Mouse (Mus musculus) limb, embryonic 13.5 days (tissue): ENCODE results near the gene Eml3. TPM values are rescaled to one million over a fixed set of nuclear protein-coding genes. Genes with fewer than 3 reads are reported as not detected.

ENCODE experiments used
- ATAC-seq: fragments of 200-750 bp; cut with Nextera tagmentation; 2 replicates; pipeline ENCODE4 v1.8.0; 2017; ENCODE audit warnings: low read depth, moderate number of reproducible peaks, moderate TSS enrichment; ENCODE audit not compliant: low FRiP score
- H3K27ac ChIP-seq: fragments of 300-500 bp; sonication (generic); 2 replicates; pipeline ENCODE4 v1.5.1; 2015; ENCODE audit warnings: inconsistent platforms, mild to moderate bottlenecking, moderate library complexity
- H3K27me3 ChIP-seq: fragments of 300-500 bp; sonication (generic); 2 replicates; pipeline ENCODE4 v1.6.1; 2015; ENCODE audit warnings: mild to moderate bottlenecking, inconsistent platforms
- H3K36me3 ChIP-seq: fragments of 300-500 bp; sonication (generic); 2 replicates; pipeline ENCODE4 v1.6.1; 2015; ENCODE audit warnings: inconsistent platforms, mild to moderate bottlenecking, moderate library complexity
- H3K4me1 ChIP-seq: fragments of 300-500 bp; sonication (generic); 2 replicates; pipeline ENCODE4 v1.6.1; 2015; ENCODE audit warnings: inconsistent platforms
- H3K4me2 ChIP-seq: fragments of 300-500 bp; sonication (generic); replicated peaks from 2 replicates; pipeline ENCODE4 v1.6.1; 2015; ENCODE audit warnings: inconsistent platforms, mild to moderate bottlenecking, moderate library complexity
- H3K4me3 ChIP-seq: fragments of 300-500 bp; sonication (generic); 2 replicates; pipeline ENCODE4 v1.5.1; 2015; ENCODE audit warnings: moderate library complexity, mild to moderate bottlenecking, inconsistent platforms
- H3K9ac ChIP-seq: fragments of 300-500 bp; sonication (generic); 2 replicates; pipeline ENCODE4 v1.6.1; 2015; ENCODE audit warnings: mild to moderate bottlenecking, inconsistent platforms
- H3K9me3 ChIP-seq: fragments of 300-500 bp; sonication (generic); 2 replicates; pipeline ENCODE4 v1.6.1; 2016; ENCODE audit warnings: inconsistent platforms
- WGBS: fragments of 180-500 bp; shearing (Covaris S2); methylation state at CpG from one replicate; pipeline ENCODE4 v1.1.7; 2015; 5-methylcytosine and 5-hydroxymethylcytosine counted together
- polyA plus RNA-seq: library from polyadenylated mRNA; unstranded; fragments of >200 nt; fragmentation: Nextera tagmentation; extraction: Ambion mirVana; gene quantifications from 2 replicates; pipeline ENCODE4 v1.2.1, GENCODE M21; 2015

The Eml3 gene
- polyA plus RNA-seq, result 36.9 and 37.2 TPM in 2 replicates

DNA sequence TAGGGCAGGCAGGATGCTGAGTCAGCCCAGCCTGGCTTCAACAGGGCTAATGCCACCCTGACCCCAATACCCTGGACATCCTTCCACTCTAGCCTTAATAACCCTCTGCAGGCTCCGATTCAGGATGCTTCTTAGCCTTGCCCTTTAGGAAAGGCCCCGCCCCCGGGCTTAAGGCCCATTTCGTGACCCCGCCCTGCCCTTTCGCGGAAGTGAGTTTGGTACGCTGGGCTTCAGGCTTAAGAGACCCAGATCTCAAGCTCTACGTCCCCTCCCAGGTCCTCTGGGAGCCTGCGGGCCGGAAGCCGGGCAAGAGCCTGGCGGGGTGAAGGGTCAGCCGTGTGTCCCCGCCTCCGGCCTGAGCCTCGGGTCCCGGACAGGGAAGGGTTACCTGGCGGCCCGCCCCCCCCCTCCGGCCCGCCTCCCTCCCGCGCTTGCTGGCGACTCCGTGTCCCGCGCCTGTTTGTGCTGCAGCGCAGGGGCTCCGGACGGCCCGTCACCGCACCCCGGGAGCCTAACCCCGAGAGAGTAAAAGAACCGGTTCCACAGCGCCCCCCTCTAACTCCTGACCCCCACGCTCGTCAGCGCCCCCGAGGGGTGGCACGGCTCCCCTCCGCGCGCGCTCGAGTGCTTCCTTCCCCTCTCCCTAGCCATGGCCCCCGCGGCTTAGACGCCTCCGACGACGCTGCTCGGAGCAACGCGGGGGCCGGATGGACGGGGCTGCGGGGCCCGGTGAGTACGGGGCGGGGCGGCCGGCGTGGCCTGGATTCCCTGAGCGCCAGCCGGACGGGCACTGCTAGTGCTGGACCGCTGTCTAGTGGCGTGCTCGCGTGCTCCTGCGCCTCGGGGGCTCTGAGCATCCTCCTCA lies at the start of gene Eml3, which contains the start of gene Rom1:
Gene Eml3 (plus strand): TSS at position 329 of the 865 bp plus-strand sequence.
Gene Rom1 (minus strand): TSS at position 133 of the 865 bp plus-strand sequence.
- H3K36me3 ChIP-seq, result peaks cover 56% of the 10 kb centered on the region
- H3K4me1 ChIP-seq, result peaks cover 11% of the 10 kb centered on the region
- peak within 1 kb of the TSS; percentile 72 for H3K4me2 ChIP-seq
- H3K9ac ChIP-seq, result peak within 1 kb of the TSS; percentile 91
- H3K27me3 ChIP-seq, result no peaks in the 10 kb centered on the region
- peak within 1 kb of the TSS; percentile 74 for H3K27ac ChIP-seq
- WGBS, result under 1% methylated on average over 59 of the region's 74 CpGs
- ATAC-seq, result peak; percentile 84
- H3K4me3 ChIP-seq, result peak within 1 kb of the TSS; percentile 80
- no peaks in the 10 kb centered on the region for H3K9me3 ChIP-seq

DNA sequence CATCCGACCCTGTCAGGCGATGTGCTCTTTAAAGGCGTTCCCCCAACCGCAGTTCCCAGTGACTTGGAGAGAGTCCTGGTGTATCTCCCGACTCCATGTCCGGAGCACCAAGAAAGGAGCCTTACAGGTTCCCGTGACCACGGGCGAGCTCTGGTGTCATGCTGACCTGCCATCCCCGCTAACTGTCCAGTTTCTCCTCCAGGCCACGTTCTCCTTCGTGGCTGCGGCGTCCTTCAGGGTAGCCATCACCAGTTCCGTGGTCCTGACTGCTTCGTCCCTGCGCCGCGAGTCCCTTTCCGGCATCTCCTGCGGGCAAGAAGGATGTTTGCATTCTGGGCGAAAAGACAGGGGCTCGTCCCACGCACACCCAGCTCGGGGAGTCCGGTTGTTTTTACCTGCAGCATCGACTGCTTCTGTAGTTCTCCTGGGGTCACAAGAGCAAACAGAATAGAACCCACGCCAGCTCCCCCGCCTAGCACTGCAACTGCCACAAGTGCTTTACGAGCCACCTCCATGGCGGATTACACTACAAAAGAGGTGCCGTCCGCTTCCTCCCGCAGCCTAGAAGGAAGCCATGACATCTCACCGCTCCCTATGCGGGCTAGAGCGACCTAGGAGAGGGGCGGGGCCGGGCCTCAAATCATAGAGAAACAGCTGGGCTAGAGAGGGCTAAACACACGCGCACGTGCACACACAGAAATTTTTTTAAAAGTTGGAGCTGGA lies 48.9 kb upstream of the Eml3 start, which contains the start of gene Uqcc3:
Gene Uqcc3 (minus strand): TSS at position 613 of the 723 bp plus-strand sequence.
- Histone ChIP-seq H3K27ac (peak within 1 kb of the TSS; percentile 81), H3K4me3 (peak within 1 kb of the TSS; percentile 89), H3K36me3 (peaks cover 30% of the 10 kb centered on the region), H3K4me2 (peak within 1 kb of the TSS; percentile 86), H3K9ac (peak within 1 kb of the TSS; percentile 92), H3K27me3 (no peaks in the 10 kb centered on the region), H3K9me3 (no peaks in the 10 kb centered on the region), H3K4me1 (peaks cover 9% of the 10 kb centered on the region)
- peak; percentile 97 for ATAC-seq
- WGBS, result under 1% methylated on average over 42 of the region's 42 CpGs

DNA sequence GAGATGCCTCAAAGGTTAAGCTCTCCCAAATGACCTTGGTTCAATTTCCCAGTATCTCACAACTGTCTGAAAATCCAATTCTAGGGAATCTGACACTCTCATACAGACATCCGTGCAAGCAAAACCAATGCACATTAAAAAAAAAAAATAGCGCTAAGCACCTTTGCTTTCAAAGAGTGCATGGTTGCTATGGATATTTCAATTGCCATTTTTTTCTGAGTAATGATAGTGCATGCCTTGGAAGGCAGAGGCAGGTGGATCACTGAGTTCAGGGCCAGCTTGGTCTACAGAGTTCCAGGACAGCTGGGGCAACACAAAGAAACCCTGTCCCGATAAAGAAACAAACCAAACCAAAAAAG lies 48.3 kb upstream of the Eml3 start:
- H3K9me3 ChIP-seq, result no peaks in the 10 kb centered on the region
- no peak for ATAC-seq
- no peak overlapping the region; the same call in 1 of the 2 replicates for H3K27ac ChIP-seq
- H3K4me3 ChIP-seq, result peak overlapping the region; percentile 89
- WGBS, result 19% methylated on average over 3 of the region's 3 CpGs
- H3K9ac ChIP-seq, result peak overlapping the region; percentile 92
- H3K4me1 ChIP-seq, result peaks cover 9% of the 10 kb centered on the region
- H3K4me2 ChIP-seq, result peak overlapping the region; percentile 86
- no peaks in the 10 kb centered on the region for H3K27me3 ChIP-seq
- peaks cover 25% of the 10 kb centered on the region for H3K36me3 ChIP-seq

DNA sequence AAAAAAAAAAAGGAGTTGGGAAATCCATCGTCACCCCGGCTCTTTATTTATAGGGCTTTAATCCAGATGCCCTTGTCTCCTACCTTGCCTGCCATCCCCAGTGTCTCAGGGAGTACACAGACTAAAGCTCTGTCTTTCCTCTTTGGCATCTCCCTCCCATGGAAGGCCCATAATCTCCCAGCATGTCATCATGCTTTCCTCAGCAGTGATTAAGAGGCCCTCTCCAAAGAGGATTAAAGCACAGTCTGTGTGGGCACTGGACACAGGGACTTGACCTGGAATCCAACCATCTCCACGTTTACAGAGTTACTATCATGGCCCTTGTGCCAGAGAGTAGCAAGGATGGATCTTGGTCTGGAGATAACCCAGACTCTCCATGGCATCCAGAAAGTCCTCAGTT lies 45.7 kb upstream of the Eml3 start, which contains the start of the genes Lbhd1 and Gm49403:
Gene Lbhd1 (plus strand): TSS at position 117 of the 400 bp plus-strand sequence.
Gene Gm49403 (plus strand): TSS at position 315 of the 400 bp plus-strand sequence.
- Histone ChIP-seq H3K4me3 (no peak within 1 kb of the TSS), H3K4me2 (no peak within 1 kb of the TSS), H3K9ac (no peak within 1 kb of the TSS), H3K27ac (no peak within 1 kb of the TSS), H3K27me3 (no peaks in the 10 kb centered on the region), H3K4me1 (peaks cover 20% of the 10 kb centered on the region), H3K36me3 (peaks cover 4% of the 10 kb centered on the region; the same call in 1 of the 2 replicates), H3K9me3 (no peaks in the 10 kb centered on the region)
- no peak for ATAC-seq
- WGBS, result 66% methylated on average over 3 of the region's 3 CpGs

DNA sequence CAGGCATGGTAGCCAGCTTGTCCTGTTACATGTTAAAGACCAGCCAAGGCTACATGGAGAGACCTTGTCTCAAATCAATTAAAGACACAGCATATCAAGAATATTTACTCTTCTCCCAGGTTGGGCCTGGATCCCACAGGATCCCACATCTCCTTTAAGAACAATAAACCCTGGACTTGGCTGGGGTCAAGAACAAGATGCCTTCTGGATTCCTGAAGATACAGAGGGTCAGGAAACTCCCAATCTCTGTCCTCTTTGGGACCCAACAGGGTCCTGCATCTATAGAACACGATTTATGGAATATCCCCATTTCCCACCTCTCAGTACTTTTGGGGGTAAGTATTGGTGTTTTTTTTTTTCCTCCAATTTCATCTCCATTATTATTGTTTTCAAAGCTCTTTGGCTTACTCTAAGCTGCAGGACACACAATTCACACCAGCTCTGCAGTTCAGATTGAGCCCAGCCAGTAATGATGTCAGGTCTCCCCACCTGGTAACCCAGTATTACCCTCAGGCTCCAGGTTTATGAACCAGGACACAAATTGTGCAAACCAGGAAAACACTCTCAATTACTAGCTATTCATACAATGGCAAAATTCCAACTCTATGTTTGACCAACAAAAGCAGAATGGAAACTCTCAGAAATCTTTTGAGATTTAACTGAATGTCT lies 42.3 kb upstream of the Eml3 start:
- H3K27me3 ChIP-seq, result no peaks in the 10 kb centered on the region
- peak overlapping the region; percentile 70 for H3K4me3 ChIP-seq
- H3K36me3 ChIP-seq, result peaks cover 14% of the 10 kb centered on the region
- H3K4me1 ChIP-seq, result peaks cover 17% of the 10 kb centered on the region
- peak overlapping the region; percentile 66 for H3K4me2 ChIP-seq
- ATAC-seq, result no peak
- peak overlapping the region; percentile 88; the same call in 1 of the 2 replicates for H3K27ac ChIP-seq
- WGBS, result 52% methylated on average over 1 of the region's 1 CpGs
- peak overlapping the region; percentile 93 for H3K9ac ChIP-seq
- H3K9me3 ChIP-seq, result no peaks in the 10 kb centered on the region

DNA sequence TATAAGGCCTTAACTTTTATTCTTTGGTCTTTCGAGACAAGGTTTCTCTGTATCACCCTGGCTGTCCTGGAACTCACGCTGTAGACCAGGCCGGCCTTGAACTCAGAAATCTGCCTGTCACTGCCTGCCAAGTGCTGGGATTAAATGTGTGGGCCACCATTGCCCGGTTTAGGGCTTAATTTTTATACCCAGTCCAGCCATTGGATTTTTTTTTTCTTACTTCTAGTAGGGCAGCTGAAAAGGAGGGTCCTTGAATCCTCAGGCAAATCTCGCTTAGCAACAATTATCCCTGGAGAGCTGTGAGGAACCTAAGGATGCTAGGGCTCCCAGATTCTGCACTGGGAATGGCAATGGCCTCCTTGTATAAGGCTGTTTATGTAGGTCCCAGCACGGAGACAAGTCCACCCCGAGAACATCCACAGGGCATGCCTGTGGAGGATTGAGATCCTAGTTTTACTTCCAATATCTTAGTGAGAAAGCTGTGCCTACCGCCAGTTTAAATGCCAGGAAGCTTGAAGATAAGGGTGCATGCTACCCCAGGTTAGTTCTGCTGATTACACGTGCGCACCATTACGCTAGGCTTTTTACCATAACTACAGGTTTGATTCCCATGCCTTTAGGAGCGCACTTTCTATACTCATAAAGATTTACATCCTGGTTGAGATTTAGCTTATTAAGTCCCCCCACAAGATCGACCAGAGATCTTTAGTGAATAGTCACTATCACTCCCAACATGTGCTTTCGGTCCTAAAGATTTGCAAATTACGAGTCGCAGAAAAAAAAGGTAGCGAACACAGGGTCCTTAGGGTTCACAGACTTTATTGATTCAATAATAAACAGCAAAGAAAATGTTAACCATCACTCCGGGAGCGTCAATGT lies 41.5 kb upstream of the Eml3 start:
- 11% methylated on average over 19 of the region's 19 CpGs for WGBS

DNA sequence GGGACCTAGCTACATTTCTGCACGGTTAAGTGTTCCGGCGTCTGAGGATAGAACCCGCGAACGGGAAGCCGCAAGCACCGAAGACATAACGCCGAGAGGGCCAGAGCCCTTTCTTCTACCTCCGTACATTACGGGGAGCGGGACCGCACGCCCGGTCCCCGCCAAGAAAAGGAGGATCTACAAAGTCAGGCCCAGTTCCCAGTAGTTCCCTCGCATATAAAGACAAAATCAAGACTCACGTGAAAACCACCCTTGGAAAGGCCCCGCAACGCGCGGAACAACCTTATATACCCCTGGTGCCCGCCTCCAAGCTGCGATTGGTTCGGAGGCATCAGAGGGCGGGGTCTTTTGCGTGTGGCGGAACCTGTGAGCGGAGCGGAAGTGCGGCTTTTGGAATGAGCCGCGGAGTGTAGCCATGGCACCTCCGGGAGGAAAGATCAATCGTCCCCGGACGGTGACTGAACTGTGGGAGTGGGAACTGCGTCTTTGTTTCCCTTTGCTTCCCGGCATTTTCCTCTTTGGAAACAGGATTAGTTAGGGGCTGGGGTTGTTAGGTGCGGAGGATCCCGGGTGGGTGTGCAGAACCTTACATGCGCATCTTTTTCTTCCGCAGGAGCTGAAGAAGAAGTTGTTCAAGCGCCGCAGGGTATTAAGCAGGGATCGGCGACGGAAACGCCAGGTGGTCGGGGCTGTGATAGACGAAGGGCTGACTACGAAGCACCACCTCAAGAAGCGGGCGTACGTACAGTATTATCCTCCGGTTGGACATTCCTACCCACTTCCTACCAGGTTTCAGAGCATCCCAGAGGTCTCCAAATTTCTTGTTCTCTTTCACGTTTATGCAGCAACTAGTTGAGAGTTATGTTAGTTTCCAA lies 40.6 kb upstream of the Eml3 start, which contains the start of the genes 1810009A15Rik and Gm49416:
Gene 1810009A15Rik (plus strand): TSS at position 343 of the 875 bp plus-strand sequence.
Gene Gm49416 (plus strand): TSS at position 416 of the 875 bp plus-strand sequence.
- peak within 1 kb of the TSS; percentile 70 for H3K4me3 ChIP-seq
- peak within 1 kb of the TSS; percentile 66 for H3K4me2 ChIP-seq
- peak; percentile 95 for ATAC-seq
- under 1% methylated on average over 58 of the region's 58 CpGs for WGBS
- peaks cover 21% of the 10 kb centered on the region for H3K4me1 ChIP-seq
- H3K27me3 ChIP-seq, result no peaks in the 10 kb centered on the region
- H3K9ac ChIP-seq, result peak within 1 kb of the TSS; percentile 93
- H3K27ac ChIP-seq, result peak within 1 kb of the TSS; percentile 88
- H3K36me3 ChIP-seq, result peaks cover 14% of the 10 kb centered on the region
- no peaks in the 10 kb centered on the region for H3K9me3 ChIP-seq

More for the DNA sequence above, 41.5 kb upstream of the Eml3 start:
- H3K27ac ChIP-seq, result peak overlapping the region; percentile 88
- ATAC-seq, result no peak
- H3K9ac ChIP-seq, result peak overlapping the region; percentile 93
- peaks cover 14% of the 10 kb centered on the region for H3K36me3 ChIP-seq
- H3K4me3 ChIP-seq, result peak overlapping the region; percentile 70
- peak overlapping the region; percentile 66 for H3K4me2 ChIP-seq
- H3K9me3 ChIP-seq, result no peaks in the 10 kb centered on the region
- peaks cover 17% of the 10 kb centered on the region for H3K4me1 ChIP-seq
- H3K27me3 ChIP-seq, result no peaks in the 10 kb centered on the region

DNA sequence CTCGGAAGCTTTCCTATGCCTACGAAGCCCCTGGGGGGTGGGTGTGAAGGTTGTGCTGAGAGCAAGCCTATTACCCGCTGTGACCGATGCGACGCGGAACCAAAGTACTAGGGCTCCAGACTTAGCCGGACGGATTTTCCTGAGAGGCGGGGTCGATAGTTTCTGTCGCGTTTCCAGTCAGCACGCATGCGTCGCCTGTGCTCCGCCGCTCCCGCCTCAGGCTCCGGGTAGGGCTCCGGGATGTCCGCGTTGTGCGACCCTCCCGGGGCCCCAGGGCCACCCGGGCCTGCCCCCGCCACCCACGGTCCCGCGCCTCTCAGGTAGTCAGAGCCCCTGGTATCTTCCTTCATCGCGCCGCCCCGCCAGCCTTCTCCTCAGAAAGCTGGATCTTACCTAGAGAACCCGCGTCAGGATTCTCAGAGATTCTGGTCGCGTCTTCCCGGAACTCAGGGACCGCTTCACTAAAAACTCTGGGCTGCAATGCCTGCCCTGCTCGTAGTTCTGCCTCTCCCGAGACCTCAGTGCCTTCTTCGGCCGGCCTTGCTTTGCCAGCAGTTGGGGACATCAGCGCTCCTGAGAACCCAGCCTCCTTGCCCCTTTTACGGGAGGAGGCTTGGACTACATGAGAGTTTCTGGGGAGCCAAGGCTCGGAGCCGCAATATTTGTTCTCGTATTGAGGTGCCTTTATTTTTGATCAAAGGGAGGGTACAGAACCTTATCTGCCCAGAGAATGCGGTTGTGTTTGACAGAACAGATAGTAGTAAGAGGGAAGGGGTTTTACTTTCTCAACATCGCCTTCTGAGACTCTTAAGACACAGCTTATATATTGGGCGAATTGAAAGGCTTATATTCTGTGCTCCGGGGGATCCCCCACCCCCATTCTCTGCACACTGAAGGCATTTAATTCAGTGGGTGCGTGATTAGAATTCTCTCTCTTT lies 36.3 kb upstream of the Eml3 start, which contains the start of gene Ints5:
Gene Ints5 (plus strand): TSS at position 177 of the 938 bp plus-strand sequence.
- ATAC-seq, result peak; percentile 60
- Histone ChIP-seq H3K36me3 (peaks cover 40% of the 10 kb centered on the region), H3K4me2 (peak within 1 kb of the TSS; percentile 88), H3K4me1 (peaks cover 35% of the 10 kb centered on the region), H3K9ac (peak within 1 kb of the TSS; percentile 94), H3K27me3 (no peaks in the 10 kb centered on the region), H3K9me3 (no peaks in the 10 kb centered on the region), H3K4me3 (peak within 1 kb of the TSS; percentile 88), H3K27ac (peak within 1 kb of the TSS; percentile 79)
- 2% methylated on average over 54 of the region's 54 CpGs for WGBS

DNA sequence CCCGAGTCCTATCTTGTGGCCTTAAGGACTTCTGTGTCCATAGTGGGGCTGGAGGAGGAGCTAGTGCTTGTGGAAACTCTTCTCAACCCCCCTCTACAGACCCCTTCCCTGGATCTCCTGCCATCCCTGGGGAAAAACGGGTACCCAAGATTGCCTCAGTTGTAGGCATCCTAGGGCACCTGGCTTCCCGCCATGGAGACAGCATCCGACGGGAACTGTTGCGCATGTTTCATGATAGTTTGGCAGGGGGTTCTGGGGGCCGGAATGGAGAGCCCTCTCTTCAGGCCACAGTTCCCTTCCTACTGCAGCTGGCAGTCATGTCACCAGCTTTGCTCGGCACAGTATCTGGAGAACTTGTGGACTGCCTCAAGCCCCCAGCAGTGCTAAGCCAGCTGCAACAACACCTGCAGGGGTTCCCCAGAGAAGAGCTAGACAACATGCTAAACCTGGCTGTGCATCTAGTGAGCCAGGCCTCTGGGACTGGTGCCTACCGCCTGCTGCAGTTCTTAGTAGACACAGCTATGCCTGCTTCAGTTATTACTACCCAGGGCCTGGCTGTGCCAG lies 33.9 kb upstream of the Eml3 start:
- peak overlapping the region; percentile 25; the same call in 1 of the 2 replicates for H3K9ac ChIP-seq
- H3K27ac ChIP-seq, result no peak overlapping the region
- ATAC-seq, result no peak
- H3K27me3 ChIP-seq, result no peaks in the 10 kb centered on the region
- H3K36me3 ChIP-seq, result peaks cover 37% of the 10 kb centered on the region
- no peak overlapping the region for H3K4me3 ChIP-seq
- no peak overlapping the region for H3K4me2 ChIP-seq
- no peaks in the 10 kb centered on the region for H3K9me3 ChIP-seq
- H3K4me1 ChIP-seq, result peaks cover 45% of the 10 kb centered on the region
- WGBS, result 91% methylated on average over 9 of the region's 9 CpGs
